Mouse (Mus musculus) left cerebral cortex, postnatal 4 days (tissue): Measurements from ENCODE around the gene Grin2d. TPM values are rescaled to one million over a fixed set of nuclear protein-coding genes. Genes with fewer than 3 reads are reported as not detected.
"Not testable (repeated sequence)": the region's sequence is repeated elsewhere in the genome, so short reads cannot be mapped to it uniquely, and the experiment has no call there.

Source experiments
- DNase-seq: peaks from one replicate; pipeline ENCODE4 v3.0.0-alpha.2; 2022
- intact Hi-C: fragments of 180-260 bp; cut with DNase I; formaldehyde crosslinking; loops from one replicate; pipeline ENCODE4 v1.15.1; 2025
- total RNA-seq, 2 experiments: library from RNA; stranded (reverse); gene quantifications; 2 replicates each; pipeline ENCODE4 v1.2.3; 2021

Gene Grin2d
- 10 to 100 TPM; 31.9 to 39.5 TPM for total RNA-seq

DNA sequence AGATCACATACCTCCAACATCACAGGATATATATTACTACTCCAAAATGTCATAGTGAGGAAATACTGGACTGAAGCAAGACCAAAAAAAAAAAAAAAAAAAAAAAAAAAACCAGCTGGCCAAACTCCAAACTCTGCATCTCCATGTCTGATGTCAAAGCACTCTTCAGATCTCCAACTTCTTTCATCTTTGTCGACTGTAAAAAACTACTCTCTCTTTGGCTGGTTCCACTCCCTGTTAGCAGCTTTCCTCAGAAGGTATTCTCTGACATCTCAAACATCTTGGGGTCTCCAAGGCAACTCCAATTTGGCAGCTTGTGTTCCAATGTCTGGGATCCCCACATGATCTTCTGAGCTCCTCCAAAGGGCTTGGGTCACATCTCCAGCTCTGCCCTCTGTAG is at the start of gene Grin2d:
TSS of gene Grin2d (minus strand) at position 101 of the 400 bp plus-strand sequence.
- DNase-seq, intact Hi-C loops: not testable (repeated sequence)

DNA sequence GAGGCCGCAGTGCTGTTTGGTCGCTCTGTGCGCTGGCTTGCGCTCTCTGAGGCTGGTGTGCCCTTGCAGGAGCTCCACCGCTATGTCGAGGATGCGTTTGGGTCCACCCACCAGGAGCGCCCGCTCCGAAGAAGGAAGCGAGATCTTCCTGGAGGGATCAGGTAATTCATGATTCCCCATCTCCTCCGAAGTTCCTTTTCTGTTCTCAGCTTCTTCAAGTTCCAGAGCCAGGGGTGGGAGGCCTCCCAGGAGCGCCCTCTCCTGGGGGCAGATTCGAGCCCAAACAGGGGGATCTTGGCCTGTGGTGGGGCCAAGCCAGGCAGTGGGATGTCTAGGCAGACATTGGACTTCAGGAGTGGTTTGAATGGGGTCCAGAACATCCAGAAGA is 46.2 kb upstream of the Grin2d start:
- intact Hi-C loops = no loop called here
- no peak for DNase-seq

DNA sequence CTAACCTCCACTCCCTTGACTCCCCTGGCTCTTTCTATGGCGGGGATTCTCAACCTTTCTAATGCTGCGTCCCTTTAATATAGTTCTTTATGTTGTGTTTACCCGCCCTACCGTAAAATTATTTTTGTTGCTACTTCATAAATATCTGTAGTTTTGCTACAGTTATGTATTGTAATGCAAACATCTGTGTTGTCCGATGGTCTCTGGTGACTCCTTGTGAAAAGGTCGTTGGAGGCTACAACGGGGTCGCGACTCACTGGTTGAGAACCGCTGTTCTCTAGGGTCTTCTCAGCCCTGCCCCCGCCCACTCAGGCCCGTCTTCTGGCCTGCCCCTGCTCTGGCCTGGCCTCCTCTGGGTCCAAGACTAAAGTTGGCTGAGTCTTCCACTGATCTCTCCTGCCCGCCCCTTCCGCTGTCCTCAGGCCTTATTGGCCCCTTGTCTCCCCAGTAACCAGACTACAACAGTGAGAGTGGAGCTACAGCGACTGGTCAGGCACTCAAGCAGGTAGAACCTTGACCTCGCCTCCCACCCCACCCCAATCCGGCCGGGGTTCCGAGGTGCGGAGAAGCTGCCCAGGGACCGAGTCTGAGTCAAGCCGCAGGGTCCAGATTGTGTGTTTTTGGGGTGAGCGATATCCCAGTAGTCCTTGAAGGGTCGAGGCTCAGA is 45.7 kb upstream of the Grin2d start, which contains the start of gene Ccdc114:
TSS of gene Ccdc114 (plus strand) at position 311 of the 667 bp plus-strand sequence.
- DNase-seq = peak; percentile 50
- intact Hi-C loops = no loop called here

DNA sequence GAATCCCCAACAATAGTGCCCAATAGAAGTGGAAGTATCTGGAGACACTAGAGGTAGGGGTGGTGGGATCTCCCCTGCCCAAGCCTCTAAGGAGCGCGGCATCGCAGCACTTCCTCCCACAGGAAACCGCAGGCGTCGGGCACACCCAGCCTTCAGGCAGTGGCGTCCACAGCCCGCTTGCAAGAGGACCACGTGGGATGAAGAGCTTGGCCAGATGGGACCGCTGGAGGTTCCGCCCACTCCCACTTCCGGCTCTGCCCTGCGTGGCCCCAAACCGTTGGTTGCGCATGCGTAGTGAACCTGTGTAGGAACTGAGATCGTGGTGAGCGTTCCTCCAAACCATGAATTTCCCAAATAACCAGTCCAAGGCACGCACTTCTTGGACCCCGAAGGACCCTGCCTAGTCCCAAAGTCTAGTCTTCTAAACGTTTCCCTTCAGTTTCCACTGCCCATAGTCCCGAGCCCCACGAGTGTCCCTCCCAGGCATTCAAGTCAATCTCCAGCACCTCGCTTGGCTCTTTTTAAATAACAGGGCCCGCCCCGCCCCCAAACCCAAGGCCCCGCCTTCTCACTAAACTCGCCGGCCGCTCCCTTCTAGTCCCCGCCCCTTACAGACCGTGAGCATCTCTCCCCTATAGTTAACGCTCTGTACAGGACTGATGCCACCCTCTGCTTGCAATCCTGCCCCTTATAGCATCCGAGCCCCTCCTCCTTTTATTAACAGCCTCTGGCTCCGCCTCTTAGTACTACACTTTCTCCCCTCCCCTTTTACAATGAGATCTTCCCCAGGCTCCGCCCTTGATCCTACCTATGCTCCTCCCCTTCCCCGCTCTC is 45.0 kb upstream of the Grin2d start:
- intact Hi-C loops = no loop called here
- peak; percentile 94 for DNase-seq

DNA sequence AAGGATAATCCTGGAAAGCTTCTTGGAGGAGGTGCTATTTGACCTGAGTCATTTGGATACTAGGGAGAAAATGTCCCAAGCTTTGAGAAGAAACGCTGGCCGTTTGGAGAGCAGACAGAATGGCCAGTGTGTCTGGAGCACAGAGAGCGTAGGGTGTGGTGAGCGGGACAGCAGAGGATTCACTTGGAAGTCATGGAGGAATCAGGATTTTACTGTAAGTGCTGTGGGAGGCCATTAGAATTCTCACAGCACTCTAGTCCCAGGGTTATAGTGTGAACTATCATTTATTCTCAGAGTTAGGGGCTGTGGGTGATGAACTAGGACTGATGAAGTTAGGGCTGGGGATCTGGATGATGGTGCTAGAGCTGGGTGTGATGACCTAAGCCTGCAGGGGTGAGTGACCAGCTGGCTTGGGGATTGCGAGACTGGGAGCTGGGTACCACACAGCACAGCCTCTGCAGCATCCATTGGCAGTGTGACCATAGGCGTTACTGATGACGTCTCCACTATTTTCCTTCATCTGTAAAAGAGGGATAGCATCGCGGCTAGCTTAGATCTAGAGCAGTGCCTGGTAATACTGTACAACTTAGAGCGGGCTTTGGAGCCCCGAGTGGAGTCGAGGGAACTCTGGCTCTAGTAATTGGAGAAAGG is 43.9 kb upstream of the Grin2d start:
- no peak for DNase-seq
- intact Hi-C loops = no loop called here

DNA sequence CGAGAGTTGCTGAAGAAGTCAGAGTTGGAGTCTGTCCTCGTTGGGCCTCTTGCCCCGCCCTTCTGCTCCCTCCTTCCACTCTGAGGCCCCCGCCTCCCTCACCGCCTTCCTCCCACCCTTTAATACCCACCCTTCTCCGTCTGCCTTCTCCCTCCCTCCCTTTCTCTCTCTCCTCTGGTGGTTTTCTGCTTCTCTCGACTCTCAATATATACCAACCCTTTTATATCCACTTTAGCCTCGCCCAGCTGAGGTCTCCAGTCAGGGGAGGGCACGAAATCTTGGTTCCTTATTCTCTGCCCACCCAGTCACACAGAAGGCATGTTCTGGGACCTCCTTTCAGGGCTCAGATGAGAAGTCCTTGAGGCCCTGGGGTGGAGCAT is 43.1 kb upstream of the Grin2d start, which contains the start of gene Emp3:
TSS of gene Emp3 (minus strand) at position 163 of the 380 bp plus-strand sequence.
- intact Hi-C loops = no loop called here
- no peak for DNase-seq

DNA sequence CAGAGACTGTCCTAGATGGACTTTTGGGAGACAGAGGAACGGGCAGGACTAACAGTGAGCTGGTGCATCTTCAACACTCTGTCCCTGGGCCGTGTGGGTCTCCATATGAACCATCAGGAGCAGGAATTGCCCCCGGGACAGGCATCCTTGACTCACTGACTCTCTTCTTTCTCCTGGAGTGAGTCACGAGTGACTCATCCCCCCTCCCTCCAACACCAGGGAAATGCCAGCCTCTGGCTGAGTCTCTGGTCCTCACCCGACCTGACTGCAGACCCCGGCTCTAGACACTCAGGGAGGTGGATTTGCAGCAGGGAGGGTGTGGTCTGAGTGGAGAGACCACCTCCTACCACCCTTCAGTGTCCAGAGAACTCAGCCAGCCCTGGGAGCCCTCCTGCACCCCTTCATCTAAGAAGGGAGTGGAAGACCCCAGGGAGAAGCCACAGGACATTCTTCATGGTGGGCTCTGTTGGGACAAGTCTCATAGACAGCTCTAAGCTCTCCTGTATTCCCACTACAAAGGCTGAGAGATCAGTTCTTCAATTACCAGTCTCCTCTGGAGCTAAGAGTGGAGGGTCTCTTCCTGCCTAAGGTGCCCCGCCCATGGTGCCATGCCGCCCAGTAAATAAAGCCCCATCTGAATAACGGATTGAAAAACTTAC is 42.5 kb upstream of the Grin2d start:
- no peak for DNase-seq
- intact Hi-C loops = no loop called here

DNA sequence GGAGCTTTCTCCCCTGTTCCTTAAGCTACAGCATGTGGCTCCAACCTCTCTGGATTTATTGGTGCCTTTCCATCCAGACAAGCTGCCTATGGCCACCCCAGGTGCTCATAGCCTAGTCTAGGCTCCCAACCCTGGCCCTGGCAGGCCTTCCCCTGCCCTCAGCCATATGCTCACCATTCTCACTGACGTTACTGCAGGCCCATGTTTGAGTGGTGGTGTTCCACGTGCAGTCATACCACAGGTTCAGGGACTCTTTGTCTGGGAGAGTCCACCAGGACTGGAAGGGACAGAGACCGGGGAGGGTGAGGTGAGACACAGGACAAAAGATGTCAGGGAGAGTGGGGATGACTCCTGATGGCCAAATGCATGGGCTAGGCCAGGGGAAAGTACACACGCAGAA is 41.6 kb upstream of the Grin2d start:
- intact Hi-C loops = no loop called here
- DNase-seq = no peak

DNA sequence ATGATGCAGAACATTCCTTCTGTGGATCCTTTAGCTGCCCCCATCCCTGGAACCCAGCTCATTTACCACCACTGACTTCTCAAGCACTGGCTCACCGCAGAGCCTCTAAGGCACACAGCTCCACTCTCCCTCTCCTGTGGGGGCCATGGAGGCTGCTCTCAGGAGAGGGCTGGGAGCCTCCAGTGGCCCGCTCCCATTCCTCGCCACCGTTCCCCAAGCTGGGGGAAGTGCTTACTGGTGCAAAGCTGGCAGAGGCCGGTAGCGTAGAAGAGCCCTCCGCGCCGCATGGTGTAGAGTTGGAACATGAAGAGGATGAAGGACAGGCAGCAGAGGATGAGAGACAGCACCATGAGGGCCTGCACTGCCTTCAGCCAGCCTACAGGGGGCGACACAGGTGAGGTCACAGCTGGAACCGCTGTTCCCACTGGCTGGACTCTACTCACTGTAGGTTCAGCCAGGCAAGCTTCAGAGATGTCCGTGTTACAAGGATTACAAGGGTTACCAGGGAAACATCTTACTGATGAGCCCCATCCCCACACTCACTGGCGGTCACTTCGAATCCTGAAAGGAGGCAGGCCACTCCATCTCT is 41.0 kb upstream of the Grin2d start:
- intact Hi-C loops = no loop called here
- DNase-seq = no peak

DNA sequence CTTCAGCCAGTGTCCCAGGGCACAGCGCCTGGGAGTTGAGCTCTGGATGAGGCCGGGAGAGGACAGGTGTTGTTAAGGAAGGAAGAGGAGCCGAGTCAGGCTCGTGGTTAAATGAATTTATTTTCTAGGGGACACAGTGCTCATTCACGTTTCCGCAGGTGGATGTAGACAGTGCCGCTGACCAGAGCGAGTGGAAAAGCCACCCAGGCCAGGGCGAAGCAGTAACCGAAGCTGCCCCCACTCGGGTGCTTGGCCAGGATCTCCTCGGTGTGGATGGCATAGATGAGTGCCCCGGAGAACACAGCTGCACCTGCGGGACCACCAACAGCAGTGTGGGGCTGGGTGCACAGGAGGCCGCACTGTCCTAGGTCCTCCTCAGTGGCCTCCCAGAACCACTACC is 39.7 kb upstream of the Grin2d start:
- no peak for DNase-seq
- intact Hi-C loops = no loop called here

DNA sequence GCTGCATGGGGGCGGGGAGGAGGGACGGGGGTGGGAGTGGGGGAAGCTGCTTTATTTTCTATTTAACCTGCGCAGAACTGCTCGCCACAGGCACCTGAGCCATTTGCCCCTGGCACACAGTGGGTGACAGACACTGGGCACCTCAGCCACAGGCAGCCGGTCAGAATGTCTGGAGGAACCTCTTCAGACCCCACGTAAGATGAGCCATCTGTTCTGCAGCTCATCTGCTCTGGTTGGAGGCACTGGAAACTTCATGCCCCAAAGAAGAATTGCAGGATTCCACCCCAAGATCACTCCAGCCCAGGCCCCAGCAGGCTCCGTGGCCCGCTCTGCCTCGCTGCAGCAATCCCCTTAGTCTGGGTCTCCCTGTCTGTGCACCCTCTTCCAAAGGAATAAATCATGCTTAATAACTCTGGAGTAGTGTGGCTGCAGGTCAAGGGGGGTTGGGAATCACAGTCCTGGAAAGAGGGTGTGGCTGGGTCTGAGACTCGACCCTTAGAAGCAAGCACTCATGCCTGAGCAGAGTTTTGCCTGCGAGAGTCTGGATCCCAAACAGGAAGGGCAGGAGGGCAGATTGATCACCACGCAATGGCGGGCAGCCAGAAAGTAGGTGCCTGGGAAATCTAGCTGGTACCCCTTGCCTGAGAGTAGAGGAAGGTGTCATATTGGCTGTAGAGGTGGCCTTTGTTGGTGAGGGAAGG is 39.0 kb upstream of the Grin2d start:
- intact Hi-C loops = no loop called here
- no peak for DNase-seq

DNA sequence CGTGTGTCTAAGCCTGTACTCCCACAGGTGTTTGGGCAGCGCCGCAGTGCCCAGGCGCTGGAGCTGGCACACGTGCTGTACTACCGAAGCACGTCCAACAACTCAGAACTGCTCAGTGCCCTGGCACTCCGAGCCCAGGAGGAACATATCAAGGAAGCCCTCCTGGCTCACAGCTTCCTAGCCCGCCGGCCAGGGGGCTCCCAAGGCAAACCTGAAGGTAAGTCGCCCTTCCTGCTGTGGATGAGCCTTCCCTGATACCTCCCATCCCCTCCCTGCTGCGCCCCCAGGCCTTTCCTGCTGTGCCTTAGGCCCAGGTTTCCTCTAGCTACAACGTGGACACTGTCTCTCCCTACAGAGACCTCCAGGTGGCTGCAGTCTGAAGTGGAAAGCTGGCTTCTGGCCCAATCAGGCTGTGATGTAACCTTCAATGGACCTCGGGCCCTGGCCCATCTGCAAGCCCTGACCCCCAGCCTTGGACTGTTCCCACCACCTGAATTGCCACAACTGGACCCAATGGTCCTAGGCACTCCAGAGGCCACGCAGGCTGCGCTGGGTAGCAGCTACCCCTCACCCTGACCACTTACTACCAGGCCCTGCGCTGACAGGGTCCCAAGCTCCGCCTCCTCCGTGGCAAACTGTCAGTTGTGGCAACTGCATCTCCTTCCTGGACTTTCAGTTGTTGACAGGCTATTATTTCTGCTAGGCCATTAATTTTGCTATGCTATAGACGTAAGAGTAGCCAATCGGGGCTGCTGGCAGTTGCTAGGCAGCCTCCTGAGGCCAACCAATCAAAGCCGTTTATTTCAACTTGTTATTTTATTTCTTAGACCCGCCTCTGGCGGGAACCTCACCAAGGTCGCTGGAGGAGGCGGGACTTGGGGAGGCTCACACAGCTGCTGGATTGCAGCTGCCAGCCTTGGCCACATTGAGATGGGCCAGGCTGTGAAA is 38.2 kb upstream of the Grin2d start:
- DNase-seq = peak; percentile 82
- intact Hi-C loops = no loop called here

DNA sequence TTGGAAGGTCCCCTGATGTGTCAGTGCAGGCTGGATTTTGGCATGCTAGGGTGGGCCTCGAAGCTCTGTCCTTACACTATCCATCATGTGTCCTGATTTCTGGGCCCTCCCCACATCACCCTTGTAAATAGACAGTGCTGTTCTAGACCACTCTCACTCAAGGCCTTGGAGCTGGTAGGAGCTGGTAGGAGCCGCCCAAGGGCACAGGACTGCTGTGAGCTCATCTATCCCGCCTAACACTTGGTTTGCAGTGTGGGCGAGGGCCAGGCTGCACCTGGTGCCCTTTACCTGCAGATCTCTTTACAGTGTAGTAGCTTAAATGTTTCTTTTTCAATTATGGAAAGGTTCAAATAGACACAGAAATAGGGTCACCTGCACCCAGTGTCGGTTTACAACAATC is 36.8 kb upstream of the Grin2d start:
- intact Hi-C loops = no loop called here
- no peak for DNase-seq

DNA sequence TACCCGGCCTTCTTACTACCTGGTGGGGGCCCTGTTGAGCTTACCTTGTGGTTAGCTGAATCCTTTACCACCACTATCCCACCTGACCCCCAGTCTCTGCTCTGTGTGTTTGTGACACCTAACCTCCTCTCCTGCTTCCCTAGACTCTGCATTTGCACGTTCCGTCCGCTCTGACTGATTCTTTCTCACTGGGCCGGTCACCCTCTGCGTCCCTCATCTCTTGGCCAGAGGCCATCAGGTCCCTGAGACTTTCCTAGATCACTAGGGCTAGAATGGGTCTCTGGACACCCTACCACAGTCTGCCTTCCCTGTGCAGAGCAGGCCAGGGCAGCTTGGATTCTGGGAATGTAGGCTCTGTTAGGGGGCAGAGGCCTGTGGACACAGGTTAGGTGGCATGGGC is 35.9 kb upstream of the Grin2d start:
- no peak for DNase-seq
- intact Hi-C loops = no loop called here

DNA sequence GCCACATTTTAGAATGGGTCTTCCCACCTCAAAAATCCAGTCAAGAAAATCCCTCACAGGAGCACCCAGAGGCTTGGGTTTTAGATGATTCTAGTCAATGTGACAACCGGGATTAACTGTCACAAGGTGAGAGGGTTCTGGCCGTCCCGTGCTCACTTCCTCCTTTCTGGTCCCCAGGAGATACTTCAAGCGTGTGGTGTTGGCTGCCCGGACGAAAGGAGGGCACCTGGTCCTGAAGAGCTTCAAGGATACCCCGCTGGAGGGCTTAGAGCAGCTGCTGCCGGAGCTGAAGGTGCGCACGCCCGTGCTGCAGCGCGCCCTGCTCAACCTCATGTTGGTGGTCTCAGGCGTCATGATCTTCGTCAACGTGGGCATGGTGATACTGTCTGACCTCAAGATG is 31.0 kb upstream of the Grin2d start:
- DNase-seq = no peak
- intact Hi-C loops = no loop called here

DNA sequence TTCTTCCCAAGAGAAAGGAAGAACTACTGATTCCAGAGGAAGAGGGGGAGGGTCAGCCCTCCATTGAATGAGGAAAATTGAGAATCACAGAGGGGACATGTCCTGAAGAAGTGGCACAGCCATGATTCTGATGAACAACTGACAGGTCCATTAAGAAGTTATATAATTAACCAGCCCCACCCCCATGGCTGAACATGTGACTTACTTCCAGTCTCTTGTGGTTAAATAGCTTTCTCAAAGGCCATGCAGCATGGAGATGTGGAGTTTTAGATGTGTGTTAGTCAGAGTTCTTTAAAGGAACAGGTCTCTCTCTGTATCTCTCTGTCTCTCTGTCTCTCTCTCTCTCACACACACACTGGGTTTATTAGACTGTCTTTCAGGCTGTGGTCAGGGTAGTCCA is 30.2 kb upstream of the Grin2d start:
- intact Hi-C loops = no loop called here
- DNase-seq = no peak

DNA sequence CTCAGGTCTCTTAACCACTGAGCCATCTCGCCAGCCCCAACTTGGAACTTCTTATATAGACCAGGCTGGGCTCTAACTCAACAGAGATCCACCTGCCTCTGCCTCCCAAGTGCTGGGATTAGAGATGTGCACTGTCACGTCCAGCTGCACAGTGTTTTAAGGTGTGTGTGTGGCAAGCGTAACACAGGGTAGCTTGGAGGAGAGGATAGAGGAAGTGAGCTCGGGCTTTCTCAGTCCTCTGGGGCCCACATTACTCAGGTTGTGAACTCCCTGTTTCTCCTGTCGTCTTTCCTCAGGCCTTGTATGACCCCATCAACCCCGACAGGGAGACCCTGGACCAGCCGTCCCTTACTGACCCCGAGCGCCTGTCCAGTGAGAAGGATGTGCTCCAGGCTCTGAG is 28.4 kb upstream of the Grin2d start:
- no peak for DNase-seq
- intact Hi-C loops = no loop called here

DNA sequence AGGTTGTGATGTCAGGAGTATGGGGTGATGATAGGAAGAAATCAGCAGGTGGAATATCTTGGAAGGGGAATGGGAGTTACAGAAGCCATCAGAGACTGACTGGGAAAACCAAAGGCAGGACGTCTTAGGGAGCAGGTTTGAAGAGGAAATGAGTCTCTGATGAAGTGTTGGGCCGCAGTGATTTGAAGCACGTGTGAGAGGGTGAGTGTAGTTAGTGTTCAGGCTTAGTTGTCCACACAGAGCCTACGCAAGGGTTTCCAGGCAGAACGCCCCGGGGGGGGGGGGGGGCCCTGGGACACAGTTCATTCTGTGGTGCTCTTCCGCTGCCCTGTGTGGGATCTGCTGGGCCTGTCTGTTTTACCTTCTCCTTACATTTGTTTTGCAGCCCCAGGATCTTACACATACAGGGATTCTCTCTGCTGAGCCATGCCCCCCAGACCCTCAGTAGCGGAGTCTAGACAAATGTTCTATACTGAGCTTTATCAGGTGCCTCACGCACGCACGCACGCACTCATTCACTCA is 24.4 kb upstream of the Grin2d start:
- intact Hi-C loops = no loop called here
- DNase-seq = no peak

DNA sequence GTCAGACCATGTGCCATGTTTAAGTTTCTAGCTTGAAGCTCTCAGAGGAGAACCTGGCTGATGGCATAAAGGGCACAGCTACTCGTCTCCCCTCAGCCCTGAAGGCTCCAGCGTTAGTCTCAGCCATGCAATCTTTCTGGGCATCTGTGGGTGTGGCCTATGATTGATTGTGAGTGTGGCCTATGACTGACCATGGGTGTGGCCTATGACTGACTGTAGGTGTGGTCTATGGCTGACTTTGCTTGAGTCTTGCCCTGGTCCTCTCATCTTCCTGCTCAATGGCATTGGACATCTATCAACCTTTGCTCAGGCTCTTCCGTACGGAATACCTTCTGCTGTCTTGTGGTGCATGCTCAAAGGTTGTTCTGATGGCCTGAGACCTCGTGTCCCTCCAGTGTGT is 23.4 kb upstream of the Grin2d start:
- no peak for DNase-seq

More for the DNA sequence above, 23.4 kb upstream of the Grin2d start:
- intact Hi-C loops = no loop called here
